Mouse (Mus musculus) liver, embryonic 13.5 days (tissue): ENCODE results near the gene H2al1m. TPM values are rescaled to one million over a fixed set of nuclear protein-coding genes. Genes with fewer than 3 reads are reported as not detected.
"Not testable (repeated sequence)": the region's sequence is repeated elsewhere in the genome, so short reads cannot be mapped to it uniquely, and the experiment has no call there.

Experiments
- ATAC-seq: fragments of 200-750 bp; cut with Nextera tagmentation; 2 replicates; pipeline ENCODE4 v1.8.0; 2017; ENCODE audit warnings: low read depth, mild to moderate bottlenecking, moderate number of reproducible peaks, moderate library complexity
- DNase-seq: peaks from one replicate; pipeline ENCODE4 v3.0.0; 2022
- H3K27ac ChIP-seq: fragments of 300-500 bp; sonication (generic); 2 replicates; pipeline ENCODE4 v1.5.1; 2015; ENCODE audit warnings: moderate library complexity, mild to moderate bottlenecking, inconsistent platforms
- H3K27me3 ChIP-seq: fragments of 300-500 bp; sonication (generic); 2 replicates; pipeline ENCODE4 v1.6.1; 2015; ENCODE audit warnings: mild to moderate bottlenecking, inconsistent platforms
- H3K36me3 ChIP-seq: fragments of 300-500 bp; sonication (generic); 2 replicates; pipeline ENCODE4 v1.6.1; 2015; ENCODE audit warnings: mild to moderate bottlenecking, inconsistent platforms
- H3K4me1 ChIP-seq: fragments of 300-500 bp; sonication (generic); replicated peaks from 2 replicates; pipeline ENCODE4 v1.6.1; 2015; ENCODE audit warnings: inconsistent platforms
- H3K4me2 ChIP-seq: fragments of 300-500 bp; sonication (generic); 2 replicates; pipeline ENCODE4 v1.6.1; 2015; ENCODE audit warnings: inconsistent platforms, mild to moderate bottlenecking, moderate library complexity
- H3K4me3 ChIP-seq: fragments of 300-500 bp; sonication (generic); replicated peaks from 2 replicates; pipeline ENCODE4 v1.5.1; 2015; ENCODE audit warnings: mild to moderate bottlenecking, inconsistent platforms
- H3K9ac ChIP-seq: fragments of 300-500 bp; sonication (generic); 2 replicates; pipeline ENCODE4 v1.6.1; 2015; ENCODE audit warnings: mild to moderate bottlenecking, inconsistent platforms
- H3K9me3 ChIP-seq: fragments of 300-500 bp; sonication (generic); replicated peaks from 2 replicates; pipeline ENCODE4 v1.6.1; 2016; ENCODE audit warnings: inconsistent platforms
- WGBS: fragments of 180-500 bp; shearing (Covaris S2); methylation state at CpG from one replicate; pipeline ENCODE4 v1.1.7; 2015; ENCODE audit not compliant: insufficient replicate concordance; 5-methylcytosine and 5-hydroxymethylcytosine counted together
- polyA plus RNA-seq: library from polyadenylated mRNA; unstranded; fragments of >200 nt; fragmentation: Nextera tagmentation; extraction: Ambion mirVana; gene quantifications from 2 replicates; pipeline ENCODE4 v1.2.1, GENCODE M21; 2015

Gene H2al1m
- polyA plus RNA-seq, 1 experiment from 2014 or later, result 1.5 TPM

DNA sequence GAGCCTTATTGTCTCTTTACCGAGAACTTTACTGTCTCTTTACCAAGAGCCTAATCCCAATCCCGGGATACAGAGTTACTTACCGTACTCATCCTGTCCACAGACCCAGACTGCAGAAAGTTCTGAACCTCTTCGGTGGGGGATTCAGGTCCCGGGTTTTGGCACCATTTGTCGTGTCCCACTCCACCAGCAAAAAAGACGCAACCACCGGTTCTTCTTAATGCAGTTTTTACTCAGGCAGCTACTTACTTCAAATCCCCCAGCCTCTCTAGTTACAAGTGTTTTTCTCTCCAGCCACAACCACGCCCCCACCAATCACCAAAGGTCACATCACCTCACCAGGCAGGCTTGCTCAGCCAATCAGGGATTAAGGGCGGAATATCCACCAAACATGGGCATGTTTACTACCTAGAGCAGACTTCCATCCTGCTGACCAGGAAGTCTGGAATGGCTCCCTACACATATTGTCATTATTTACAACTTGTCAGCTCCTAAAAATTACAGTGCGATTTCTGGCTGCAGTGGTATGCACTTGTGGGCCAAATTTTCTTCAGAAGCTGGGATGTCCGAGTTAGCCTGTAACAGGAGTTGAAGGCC is 48.9 kb downstream of the H2al1m start:
- not testable (repeated sequence) for ATAC-seq, H3K4me2 ChIP-seq, H3K4me1 ChIP-seq, H3K9me3 ChIP-seq, H3K27me3 ChIP-seq, H3K27ac ChIP-seq, H3K9ac ChIP-seq, H3K36me3 ChIP-seq
- DNase-seq, result peak; percentile 12
- 78% methylated on average over 12 of the region's 12 CpGs for WGBS
- peak overlapping the region; percentile 25; the same call in 1 of the 2 replicates for H3K4me3 ChIP-seq

- DNase-seq, result peak; percentile 29
- ATAC-seq, result not testable (repeated sequence)
Observed at GRCm38 (mm10) chrX:9333035-9333434, 49.5 kb downstream of the H2al1m start.

More at GRCm38 (mm10) chrX:9333035-9333434, 49.5 kb downstream of the H2al1m start:
- not testable (repeated sequence) for H3K36me3 ChIP-seq, H3K4me1 ChIP-seq, H3K27ac ChIP-seq, H3K9ac ChIP-seq, H3K4me3 ChIP-seq, H3K9me3 ChIP-seq, H3K27me3 ChIP-seq, H3K4me2 ChIP-seq
- WGBS, result 19% methylated on average over 2 of the region's 2 CpGs

Other genes with a start within 250 kb of the H2al1m start
- gene Fthl17f, start 220.7 kb upstream of the H2al1m start, polyA plus RNA-seq, result not detected in 2 replicates
- not detected in 2 replicates for gene 4930402K13Rik, start 179.2 kb upstream of the H2al1m start, polyA plus RNA-seq
- 0.27 and 0.31 TPM in 2 replicates for gene Lancl3, start 83.9 kb upstream of the H2al1m start, polyA plus RNA-seq
- gene Gm14862, start 26.9 kb upstream of the H2al1m start, polyA plus RNA-seq, result 3.6 and 3.7 TPM in 2 replicates
- 18.2 and 26.5 TPM in 2 replicates for gene Xk, start 11.0 kb upstream of the H2al1m start, polyA plus RNA-seq
- gene H2al1k, start 66.9 kb downstream of the H2al1m start, polyA plus RNA-seq, result not detected in 2 replicates
- gene Cybb, start 204.0 kb downstream of the H2al1m start, polyA plus RNA-seq, result 5.5 and 5.7 TPM in 2 replicates